Mouse (Mus musculus): ENCODE measurements around the gene Sptlc3.

Gene Sptlc3

DNA sequence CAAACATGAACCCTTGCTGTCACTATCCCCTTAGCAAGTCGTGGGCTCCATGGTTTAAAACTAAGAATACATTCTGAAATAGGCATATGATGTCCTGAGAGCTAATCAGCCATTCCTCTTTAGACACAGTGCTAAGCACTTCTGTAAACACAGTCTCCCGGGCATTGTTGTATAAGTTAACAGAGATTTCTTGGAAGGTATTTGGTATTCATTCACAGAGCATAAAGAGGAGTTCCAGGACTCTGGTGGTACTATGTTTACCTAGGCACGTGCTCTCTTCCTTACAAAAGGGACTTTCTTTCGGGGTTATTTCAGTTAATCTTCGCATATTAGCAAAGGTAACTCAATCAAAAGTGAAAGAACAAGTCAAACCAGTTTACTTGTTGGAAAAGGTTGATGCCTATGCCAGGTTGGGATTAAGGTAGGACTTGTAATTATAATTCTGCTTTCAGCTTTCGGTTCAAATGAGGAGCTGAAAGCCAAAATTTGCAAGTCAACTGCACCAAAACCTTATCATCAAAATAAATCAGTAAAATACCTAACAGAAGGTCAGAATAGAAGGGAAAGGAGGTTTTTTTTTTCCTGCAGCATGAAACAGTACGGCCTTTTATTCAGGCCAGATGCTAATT, 148.2 kb downstream of the Sptlc3 start:
- DNase-seq, result no peak

DNA sequence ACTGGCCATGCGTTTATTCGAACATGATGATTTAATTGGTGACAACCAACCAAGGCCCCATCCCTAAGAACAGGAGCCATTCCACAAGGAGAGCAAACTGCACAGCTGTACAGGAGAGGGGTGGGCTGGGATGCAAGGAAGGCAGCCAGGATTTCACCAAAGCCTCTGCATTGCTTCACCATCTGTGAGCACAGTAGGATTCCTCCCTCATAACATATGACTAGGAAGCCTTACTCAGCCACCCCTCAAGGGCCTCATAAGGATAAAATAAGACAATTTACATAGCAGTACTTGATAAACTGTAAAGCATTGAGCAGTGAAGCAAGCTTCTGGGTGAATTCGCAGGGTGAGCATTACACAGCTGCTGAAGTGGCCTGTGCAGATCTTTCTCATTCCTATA, 155.8 kb downstream of the Sptlc3 start:
- no peak for DNase-seq

DNA sequence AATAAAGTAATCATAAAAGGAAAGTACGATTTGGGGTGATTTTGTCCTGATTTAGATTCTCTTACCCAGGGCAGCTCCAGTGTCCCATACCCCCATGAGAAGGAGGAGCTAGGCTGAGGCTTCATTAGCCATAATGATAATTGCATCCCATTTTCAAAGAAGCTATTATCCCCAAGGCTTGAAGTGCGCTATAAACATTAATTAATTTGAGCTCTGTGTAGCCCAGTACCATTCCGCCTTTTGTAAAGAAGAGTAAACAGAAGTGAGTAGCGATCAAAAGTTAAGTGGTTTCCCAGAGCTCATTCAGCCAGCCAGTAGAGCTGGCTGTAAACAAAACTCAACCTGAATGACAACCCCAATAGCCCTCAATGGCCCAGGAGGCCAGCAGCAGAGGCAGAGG, 163.0 kb downstream of the Sptlc3 start:
- no peak for DNase-seq

DNA sequence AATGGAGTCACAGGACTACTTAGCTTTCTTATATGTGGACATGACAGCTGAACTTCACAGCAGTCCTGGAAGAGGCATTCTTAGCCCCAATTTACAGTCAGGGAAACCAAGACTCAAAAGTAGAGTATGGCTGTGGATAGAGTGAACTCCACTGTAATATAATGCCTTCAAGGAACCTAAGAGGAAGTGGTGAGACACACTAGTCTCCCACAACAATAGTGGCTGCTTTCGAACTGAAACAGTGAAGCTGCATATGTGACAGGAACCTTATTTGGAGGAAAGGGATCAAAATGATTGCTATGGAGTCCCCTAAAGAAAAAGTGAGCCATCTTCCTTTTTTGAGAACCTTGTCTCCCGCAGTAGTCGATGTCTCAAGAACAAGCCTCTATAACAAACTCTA, 178.1 kb downstream of the Sptlc3 start:
- DNase-seq, result no peak

DNA sequence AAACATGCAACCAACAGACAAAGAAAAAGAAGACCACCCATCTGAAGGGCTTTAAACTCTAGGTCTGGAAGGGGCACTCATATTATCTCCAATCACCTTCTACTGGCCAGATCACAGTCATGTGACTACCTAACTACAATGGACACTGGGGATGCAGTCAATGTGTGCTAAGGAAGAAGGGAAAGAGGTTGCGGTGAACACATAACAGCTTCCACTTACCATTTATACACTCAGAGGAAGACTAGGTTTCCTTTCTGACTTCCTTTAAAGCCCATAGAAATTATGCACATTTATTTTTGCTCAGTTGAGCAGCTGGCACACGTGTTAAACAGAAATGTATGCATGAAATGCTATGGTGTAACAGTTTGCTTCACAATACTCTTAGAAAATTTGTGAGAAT, 178.7 kb downstream of the Sptlc3 start:
- DNase-seq, result no peak

DNA sequence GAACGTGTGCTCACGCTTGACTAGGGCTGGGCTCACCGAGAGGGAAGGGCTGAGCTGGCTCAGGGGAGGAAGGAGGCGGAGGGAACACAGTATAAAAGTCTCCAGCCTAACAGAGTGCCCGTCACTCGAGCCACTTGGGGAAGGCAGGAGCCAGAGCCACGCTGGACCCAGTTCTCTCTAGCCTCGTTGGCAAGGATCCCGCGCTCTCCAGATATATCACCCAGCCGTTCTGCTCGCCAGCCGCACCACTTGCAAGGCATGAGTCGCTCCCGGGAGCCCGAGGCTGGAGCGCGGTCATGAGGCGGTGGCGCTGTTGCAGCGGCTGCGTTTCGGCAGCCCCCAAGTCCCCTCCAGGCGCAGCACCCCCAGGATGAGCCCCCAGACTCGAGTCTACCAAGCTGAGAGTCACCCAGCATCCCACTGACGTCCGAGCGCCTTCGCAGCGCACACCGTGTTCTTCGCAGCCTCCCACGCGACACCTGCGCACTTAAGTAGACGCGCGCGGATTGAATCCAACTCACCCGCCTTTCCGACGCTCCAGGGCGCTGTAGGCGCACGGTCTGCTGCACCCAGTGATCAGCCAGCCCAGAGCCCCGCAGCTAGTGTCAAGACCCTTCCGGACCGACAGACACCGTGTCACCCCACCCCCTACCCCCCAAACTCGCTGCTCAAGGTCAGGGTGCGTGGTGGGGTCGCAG, 183.5 kb downstream of the Sptlc3 start:
- peak; percentile 3 for DNase-seq

DNA sequence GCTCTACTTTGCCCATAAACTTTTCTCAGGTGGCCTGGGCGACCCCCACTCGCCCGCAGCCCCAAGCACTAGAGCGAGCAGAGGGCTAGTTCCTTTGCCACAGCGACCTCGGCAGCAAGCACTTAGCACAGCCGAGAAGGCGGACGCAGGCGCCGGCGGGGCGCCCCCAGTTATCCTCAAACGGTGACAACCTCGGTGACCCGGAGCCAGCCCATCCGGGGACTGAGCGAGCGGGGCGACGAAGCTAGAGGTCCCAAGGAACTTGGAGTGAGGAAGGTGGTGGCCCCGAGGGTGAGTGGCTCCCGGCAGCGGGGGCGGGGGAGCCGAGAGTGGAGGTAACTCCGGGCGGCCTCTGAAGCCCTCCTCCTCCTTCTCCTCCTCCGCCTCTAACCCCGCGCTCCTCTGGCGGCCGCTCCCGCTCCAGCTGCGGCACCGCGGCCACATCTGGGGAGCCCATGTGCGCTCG, 184.1 kb downstream of the Sptlc3 start, which contains the start of gene Ism1:
Ism1 (plus strand) TSS at position 370 of the 466 bp plus-strand sequence.
- DNase-seq, result peak; percentile 6

DNA sequence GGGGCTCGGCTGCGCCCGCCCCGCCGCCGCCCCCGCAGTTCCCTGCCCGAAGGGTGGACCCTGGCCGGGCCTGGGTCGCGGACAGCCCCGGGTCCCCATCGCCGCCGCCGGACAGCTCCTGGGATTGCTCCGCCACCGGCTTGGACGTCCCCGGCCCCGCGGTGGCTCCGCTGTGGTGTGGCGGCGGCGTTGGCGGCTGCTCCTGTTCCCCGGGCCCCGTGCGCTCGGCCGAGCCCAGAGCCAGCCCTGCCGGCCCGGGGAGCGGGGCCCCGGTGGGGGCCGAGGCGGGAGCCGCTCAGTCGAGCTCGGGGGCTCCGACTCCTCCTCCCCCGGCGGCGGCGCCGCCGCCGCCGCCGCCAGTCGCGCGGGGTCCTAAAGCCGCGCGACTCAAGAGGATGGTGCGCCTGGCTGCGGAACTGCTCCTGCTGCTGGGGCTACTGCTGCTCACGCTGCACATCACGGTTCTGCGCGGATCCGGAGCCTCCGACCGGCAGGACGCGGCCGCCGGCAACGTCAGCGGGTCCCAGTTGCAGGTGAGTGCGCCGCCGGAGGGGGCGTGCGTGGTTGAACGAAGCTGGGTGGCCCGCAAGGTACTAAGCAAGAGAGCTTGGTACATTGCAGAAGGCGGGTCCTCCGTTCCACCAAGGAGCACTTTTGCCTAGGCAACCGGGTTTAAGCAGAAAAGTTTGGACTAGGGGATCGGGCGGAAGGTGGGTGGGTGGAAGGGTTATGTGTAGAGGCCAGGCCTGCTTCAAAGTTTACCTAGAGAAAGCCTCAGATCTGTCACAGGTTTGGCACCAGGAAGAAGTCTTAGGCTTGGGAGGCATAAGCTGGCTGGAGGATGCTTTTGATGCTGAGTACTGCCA, 184.8 kb downstream of the Sptlc3 start:
- DNase-seq, result peak; percentile 14

DNA sequence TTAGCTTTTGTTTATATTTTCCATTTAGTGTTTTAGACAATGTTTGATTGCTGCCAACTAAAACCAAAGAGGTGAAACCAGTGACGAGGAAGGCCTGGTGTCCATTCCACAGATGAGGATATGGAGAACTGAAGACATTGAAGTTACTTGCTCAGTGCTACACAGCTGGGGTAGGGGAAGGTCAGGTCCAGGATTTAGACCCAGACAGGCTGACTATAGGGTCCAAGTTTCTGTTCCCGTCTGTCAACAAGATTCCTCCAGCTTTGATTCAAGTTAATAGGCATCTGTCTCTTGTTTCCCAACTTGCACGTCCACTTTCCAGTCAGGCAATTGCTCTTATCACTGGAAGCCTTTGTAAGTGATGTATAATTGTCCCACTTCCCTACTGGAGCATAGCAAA, 188.8 kb downstream of the Sptlc3 start:
- DNase-seq, result no peak

All from thymus, postnatal 14 days (tissue).